Mouse (Mus musculus) limb, embryonic 11.5 days (tissue): ENCODE results near the gene Pa2g4. TPM values are rescaled to one million over a fixed set of nuclear protein-coding genes. Genes with fewer than 3 reads are reported as not detected.
"Not testable (repeated sequence)": the region's sequence is repeated elsewhere in the genome, so short reads cannot be mapped to it uniquely, and the experiment has no call there.

ENCODE experiments used
- ATAC-seq: fragments of 200-750 bp; cut with Nextera tagmentation; 2 replicates; pipeline ENCODE4 v1.8.0; 2017; ENCODE audit warnings: low read depth; ENCODE audit not compliant: insufficient number of reproducible peaks, low FRiP score, low TSS enrichment
- DNase-seq: peaks from one replicate; pipeline ENCODE4 v3.0.0-alpha.2; 2015; ENCODE audit warnings: low spot score
- H3K27ac ChIP-seq: fragments of 300-500 bp; sonication (generic); replicated peaks from 2 replicates; pipeline ENCODE4 v1.5.1; 2014; ENCODE audit warnings: low read depth, mild to moderate bottlenecking, low read length
- H3K27me3 ChIP-seq: fragments of 300-500 bp; sonication (generic); 2 replicates; pipeline ENCODE4 v1.6.1; 2014; ENCODE audit warnings: mild to moderate bottlenecking, low read length, mixed read lengths; ENCODE audit not compliant: control insufficient read depth, insufficient read depth
- H3K36me3 ChIP-seq: fragments of 300-500 bp; sonication (generic); 2 replicates; pipeline ENCODE4 v1.6.1; 2014; ENCODE audit warnings: mild to moderate bottlenecking, low read length, moderate library complexity, mixed read lengths; ENCODE audit not compliant: control insufficient read depth, insufficient read depth
- H3K4me1 ChIP-seq: fragments of 300-500 bp; sonication (generic); 2 replicates; pipeline ENCODE4 v1.6.1; 2014; ENCODE audit warnings: low read length, mixed read lengths; ENCODE audit not compliant: control insufficient read depth, insufficient read depth
- H3K4me2 ChIP-seq: fragments of 300-500 bp; sonication (generic); 2 replicates; pipeline ENCODE4 v1.6.1; 2014; ENCODE audit warnings: low read depth, mild to moderate bottlenecking, moderate library complexity; ENCODE audit not compliant: severe bottlenecking
- H3K4me3 ChIP-seq: fragments of 300-500 bp; sonication (generic); 2 replicates; pipeline ENCODE4 v1.5.1; 2014; ENCODE audit warnings: low read depth, low read length
- H3K9ac ChIP-seq: fragments of 300-500 bp; sonication (generic); 2 replicates; pipeline ENCODE4 v1.6.1; 2014; ENCODE audit warnings: mild to moderate bottlenecking, low read length
- H3K9me3 ChIP-seq: fragments of 300-500 bp; sonication (generic); 2 replicates; pipeline ENCODE4 v1.6.1; 2016; ENCODE audit warnings: low read length; ENCODE audit not compliant: control insufficient read depth
- WGBS: fragments of 180-500 bp; shearing (Covaris S2); extraction: QIAGEN DNeasy Blood & Tissue Kit; methylation state at CpG from one replicate; pipeline ENCODE4 v1.1.7; 2014; 5-methylcytosine and 5-hydroxymethylcytosine counted together
- polyA plus RNA-seq: library from polyadenylated mRNA; unstranded; fragments of >200 nt; fragmentation: Nextera tagmentation; extraction: Ambion mirVana; gene quantifications from 2 replicates; pipeline ENCODE4 v1.2.1, GENCODE M21; 2014

Gene Pa2g4
- 274 and 289 TPM in 2 replicates for polyA plus RNA-seq

GRCm38 (mm10) chr10:128565788-128566531 lies at the start of gene Pa2g4:
Gene Pa2g4 (minus strand): TSS chr10:128565987.
- H3K4me2 ChIP-seq: peak within 1 kb of the TSS; percentile 81
- 0 out of 2 replicates have a peak, but pooled peaks cover 3% of the 10 kb centered on the region for H3K4me1 ChIP-seq
- peak within 1 kb of the TSS; percentile 78 for H3K27ac ChIP-seq
- DNase-seq: peak; percentile 99
- ATAC-seq: peak; percentile 98
- no peaks in the 10 kb centered on the region for H3K9me3 ChIP-seq
- peaks cover 18% of the 10 kb centered on the region for H3K36me3 ChIP-seq
- H3K27me3 ChIP-seq: no peaks in the 10 kb centered on the region
- peak within 1 kb of the TSS; percentile 85 for H3K9ac ChIP-seq
- 0% methylated on average over 58 of the region's 58 CpGs for WGBS
- H3K4me3 ChIP-seq: peak within 1 kb of the TSS; percentile 63

- H3K9me3 ChIP-seq: no peaks in the 10 kb centered on the region; the same call in 1 of the 2 replicates
- no peak overlapping the region for H3K27ac ChIP-seq
- peaks cover 2% of the 10 kb centered on the region; the same call in 1 of the 2 replicates for H3K4me1 ChIP-seq
- H3K36me3 ChIP-seq: no peaks in the 10 kb centered on the region
- no peaks in the 10 kb centered on the region for H3K27me3 ChIP-seq
- ATAC-seq (no peak), DNase-seq (no peak)
- no peak overlapping the region for H3K4me3 ChIP-seq
- 57% methylated on average over 3 of the region's 3 CpGs for WGBS
- no peak overlapping the region for H3K9ac ChIP-seq
- H3K4me2 ChIP-seq: no peak overlapping the region
These were observed 49.1 kb upstream of the Pa2g4 start for GRCm38 (mm10) chr10:128614934-128615333.

- not testable (repeated sequence) for H3K27me3 ChIP-seq, H3K27ac ChIP-seq, H3K36me3 ChIP-seq, H3K9me3 ChIP-seq, H3K4me1 ChIP-seq, H3K4me3 ChIP-seq, H3K4me2 ChIP-seq, DNase-seq, H3K9ac ChIP-seq, ATAC-seq
- whole genome bisulfite sequencing: 71% methylated on average over 4 of the region's 4 CpGs
These were observed 48.0 kb upstream of the Pa2g4 start for GRCm38 (mm10) chr10:128613820-128614219.

DNA sequence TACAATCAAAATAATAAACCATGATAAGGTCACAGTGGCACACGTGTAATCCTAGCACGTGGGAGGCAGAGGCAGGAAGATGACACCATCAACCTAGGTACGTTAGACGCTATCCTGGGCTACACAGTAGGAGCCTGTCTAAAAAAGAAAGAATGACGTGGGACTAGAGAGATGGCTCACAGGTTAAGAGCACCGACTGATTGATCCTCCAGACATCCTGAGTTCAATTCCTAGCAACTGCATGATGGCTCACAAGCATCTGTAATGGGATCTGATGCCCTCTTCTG lies 47.3 kb upstream of the Pa2g4 start:
- Histone ChIP-seq H3K27ac (no peak overlapping the region), H3K36me3 (no peaks in the 10 kb centered on the region), H3K9me3 (no peaks in the 10 kb centered on the region; the same call in 1 of the 2 replicates), H3K4me3 (no peak overlapping the region), H3K4me2 (no peak overlapping the region), H3K9ac (no peak overlapping the region), H3K4me1 (peaks cover 2% of the 10 kb centered on the region; the same call in 1 of the 2 replicates), H3K27me3 (no peaks in the 10 kb centered on the region)
- WGBS: 52% methylated on average over 6 of the region's 6 CpGs
- no peak; the same call in 1 of the 2 replicates for ATAC-seq
- DNase-seq: no peak

DNA sequence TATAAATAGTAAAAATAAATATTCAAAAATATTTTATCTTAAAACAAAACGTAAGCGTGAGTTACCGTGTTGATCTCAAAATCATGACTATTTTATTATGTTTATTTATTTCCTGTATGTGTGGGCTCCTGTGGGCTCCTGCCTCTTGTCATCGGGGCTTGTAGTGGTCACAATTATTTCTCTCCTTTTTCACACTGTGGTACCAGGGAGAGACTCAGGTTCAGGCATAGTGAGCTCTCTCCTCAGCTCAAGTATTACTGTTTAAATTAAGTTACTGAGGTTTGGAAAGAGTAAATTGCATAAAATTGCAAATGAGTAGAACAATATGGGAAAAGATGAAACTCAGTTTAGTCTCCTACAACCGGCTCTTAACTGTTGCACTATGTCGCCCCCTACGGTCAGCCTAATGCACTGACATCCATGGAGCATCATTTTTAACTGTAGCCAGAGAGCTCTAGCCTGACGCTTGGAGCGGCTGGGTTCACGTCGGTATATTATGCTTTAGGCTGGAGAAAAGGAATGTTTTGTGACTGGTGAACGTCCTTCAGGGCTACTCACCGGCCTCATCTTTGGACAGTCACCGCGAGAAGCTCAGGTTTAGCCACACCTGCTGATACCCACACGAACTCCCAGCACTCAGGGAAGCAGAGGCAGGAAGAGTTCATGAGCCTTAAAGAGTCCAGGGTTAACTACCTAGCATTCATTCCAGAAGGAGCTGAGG lies 46.8 kb upstream of the Pa2g4 start:
- peaks cover 2% of the 10 kb centered on the region; the same call in 1 of the 2 replicates for H3K4me1 ChIP-seq
- WGBS: 16% methylated on average over 16 of the region's 16 CpGs
- no peak overlapping the region for H3K27ac ChIP-seq
- H3K36me3 ChIP-seq: no peaks in the 10 kb centered on the region
- H3K9me3 ChIP-seq: no peaks in the 10 kb centered on the region; the same call in 1 of the 2 replicates
- ATAC-seq (peak; percentile 41; the same call in 1 of the 2 replicates), DNase-seq (peak; percentile 89)
- H3K9ac ChIP-seq: no peak overlapping the region
- H3K27me3 ChIP-seq: no peaks in the 10 kb centered on the region
- 0 out of 2 replicates have a peak overlapping the region, but pooled peaks have one; percentile 12 for H3K4me2 ChIP-seq
- no peak overlapping the region for H3K4me3 ChIP-seq

GRCm38 (mm10) chr10:128606483-128606882 lies 40.7 kb upstream of the Pa2g4 start:
- H3K4me2 ChIP-seq: no peak overlapping the region
- no peaks in the 10 kb centered on the region; the same call in 1 of the 2 replicates for H3K9me3 ChIP-seq
- H3K4me3 ChIP-seq: no peak overlapping the region
- no peaks in the 10 kb centered on the region for H3K27me3 ChIP-seq
- 34% methylated on average over 2 of the region's 2 CpGs for WGBS
- H3K36me3 ChIP-seq: no peaks in the 10 kb centered on the region
- ATAC-seq: no peak
- no peak overlapping the region for H3K9ac ChIP-seq
- H3K4me1 ChIP-seq: no peaks in the 10 kb centered on the region
- no peak for DNase-seq
- no peak overlapping the region for H3K27ac ChIP-seq

DNA sequence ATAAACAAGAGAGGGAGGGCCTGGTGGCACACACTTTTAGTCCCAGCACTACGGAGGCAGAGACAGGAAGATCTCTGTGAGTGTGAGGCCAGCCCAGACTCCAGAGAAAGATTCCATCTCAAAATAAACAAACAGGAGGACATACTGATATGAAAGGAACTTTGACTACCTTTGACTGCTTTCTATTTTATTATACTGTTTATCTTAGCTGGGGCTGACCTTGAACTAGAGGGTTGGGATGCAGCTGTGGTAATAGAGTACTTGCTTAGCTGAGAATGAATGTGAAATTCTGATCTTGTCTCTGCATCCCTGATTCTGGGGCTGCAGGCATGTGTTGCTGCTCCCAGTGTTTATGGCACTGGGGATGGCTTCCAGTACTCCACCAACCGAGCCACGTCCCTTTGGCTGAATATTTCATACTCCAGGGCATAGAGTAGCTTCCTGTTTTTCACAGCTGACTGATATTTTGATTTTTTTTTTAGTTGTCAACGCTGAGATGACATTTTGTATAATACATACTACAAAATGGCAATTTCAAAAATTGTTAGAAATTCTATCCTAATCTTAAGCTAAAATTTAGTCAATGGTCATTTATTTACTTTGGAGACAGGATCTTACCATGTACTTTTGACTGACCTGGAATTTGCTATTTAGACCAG lies 36.8 kb upstream of the Pa2g4 start:
- WGBS: 83% methylated on average over 4 of the region's 4 CpGs
- no peak overlapping the region for H3K4me3 ChIP-seq
- no peaks in the 10 kb centered on the region for H3K36me3 ChIP-seq
- DNase-seq (no peak), ATAC-seq (no peak)
- H3K4me2 ChIP-seq: no peak overlapping the region
- H3K9ac ChIP-seq: no peak overlapping the region
- H3K27me3 ChIP-seq: no peaks in the 10 kb centered on the region
- H3K9me3 ChIP-seq: no peaks in the 10 kb centered on the region
- H3K27ac ChIP-seq: no peak overlapping the region
- H3K4me1 ChIP-seq: no peaks in the 10 kb centered on the region

DNA sequence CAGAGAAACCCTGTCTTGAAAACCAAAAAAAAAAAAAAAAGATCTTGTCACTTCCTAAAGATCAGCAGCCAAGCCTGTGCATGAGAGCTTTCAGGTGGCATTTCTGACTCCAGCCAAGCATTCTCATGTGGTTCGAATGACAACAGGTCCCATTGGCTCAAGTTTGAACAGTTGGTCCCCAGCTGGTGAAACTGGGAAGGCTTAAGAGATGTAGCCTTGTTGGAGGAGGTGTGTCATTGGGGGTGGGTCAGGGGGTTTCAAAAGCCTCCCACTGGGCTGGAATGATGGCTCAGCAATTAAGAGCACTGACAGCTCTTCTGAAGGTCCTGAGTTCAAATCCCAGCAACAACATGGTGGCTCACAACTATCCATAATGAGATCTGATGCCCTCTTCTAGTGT lies 35.7 kb upstream of the Pa2g4 start:
- H3K27ac ChIP-seq: no peak overlapping the region
- no peak for DNase-seq
- H3K4me3 ChIP-seq: no peak overlapping the region
- WGBS: 87% methylated on average over 1 of the region's 1 CpGs
- no peak for ATAC-seq
- no peaks in the 10 kb centered on the region for H3K27me3 ChIP-seq
- no peaks in the 10 kb centered on the region for H3K36me3 ChIP-seq
- no peaks in the 10 kb centered on the region for H3K9me3 ChIP-seq
- H3K9ac ChIP-seq: no peak overlapping the region
- H3K4me1 ChIP-seq: no peaks in the 10 kb centered on the region
- H3K4me2 ChIP-seq: no peak overlapping the region
